Mouse (Mus musculus): Measurements from ENCODE around the gene Sik1. TPM values are rescaled to one million over a fixed set of nuclear protein-coding genes. Genes with fewer than 3 reads are reported as not detected.

Gene Sik1
- polyA plus RNA-seq, 1 experiment from 2014 or later = 18.6 TPM

GRCm38 (mm10) chr17:31852782-31853447, 2.7 kb downstream of the Sik1 start:
- 70% methylated on average over 12 of the region's 12 CpGs for WGBS

GRCm38 (mm10) chr17:31851816-31852476, 3.7 kb downstream of the Sik1 start:
- WGBS = 88% methylated on average over 6 of the region's 6 CpGs
- Histone ChIP-seq H3K9me3 (ENCODE audit: control insufficient read depth, low read length) (no peaks in the 10 kb centered on the region), H3K27ac (ENCODE audit: low read depth, low read length) (no peak overlapping the region), H3K27me3 (ENCODE audit: control insufficient read depth, insufficient read depth, low read length) (no peaks in the 10 kb centered on the region), H3K36me3 (ENCODE audit: control insufficient read depth, insufficient read depth, low read length) (peaks cover 41% of the 10 kb centered on the region), H3K4me2 (ENCODE audit: low read depth, low read length) (no peak overlapping the region), H3K9ac (replicated peaks; ENCODE audit: low read depth, low read length) (no peak overlapping the region), H3K4me3 (ENCODE audit: low read depth, low read length) (no peak overlapping the region), H3K4me1 (ENCODE audit: control insufficient read depth, insufficient read depth, low read length) (peaks cover 18% of the 10 kb centered on the region; the same call in 1 of the 2 replicates)
- no peak for ATAC-seq (ENCODE audit: low read depth)

More at GRCm38 (mm10) chr17:31852782-31853447, 2.7 kb downstream of the Sik1 start:
- peaks cover 18% of the 10 kb centered on the region; the same call in 1 of the 2 replicates for H3K4me1 ChIP-seq (ENCODE audit: control insufficient read depth, insufficient read depth, low read length)
- H3K27ac ChIP-seq (ENCODE audit: low read depth, low read length) = no peak overlapping the region
- peaks cover 31% of the 10 kb centered on the region for H3K36me3 ChIP-seq (ENCODE audit: control insufficient read depth, insufficient read depth, low read length)
- no peak overlapping the region for H3K9ac ChIP-seq (replicated peaks; ENCODE audit: low read depth, low read length)
- no peaks in the 10 kb centered on the region for H3K9me3 ChIP-seq (ENCODE audit: control insufficient read depth, low read length)
- peak overlapping the region; percentile 61 for H3K4me2 ChIP-seq (ENCODE audit: low read depth, low read length)
- peak overlapping the region; percentile 70; the same call in 1 of the 2 replicates for H3K4me3 ChIP-seq (ENCODE audit: low read depth, low read length)
- ATAC-seq (ENCODE audit: low read depth) = no peak
- H3K27me3 ChIP-seq (ENCODE audit: control insufficient read depth, insufficient read depth, low read length) = no peaks in the 10 kb centered on the region

- Histone ChIP-seq H3K9me3 (ENCODE audit: control insufficient read depth, low read length) (no peaks in the 10 kb centered on the region), H3K27me3 (ENCODE audit: control insufficient read depth, insufficient read depth, low read length) (no peaks in the 10 kb centered on the region), H3K27ac (ENCODE audit: low read depth, low read length) (no peak overlapping the region), H3K4me2 (ENCODE audit: low read depth, low read length) (no peak overlapping the region), H3K36me3 (ENCODE audit: control insufficient read depth, insufficient read depth, low read length) (peaks cover 51% of the 10 kb centered on the region), H3K9ac (replicated peaks; ENCODE audit: low read depth, low read length) (no peak overlapping the region), H3K4me1 (ENCODE audit: control insufficient read depth, insufficient read depth, low read length) (peaks cover 15% of the 10 kb centered on the region; the same call in 1 of the 2 replicates), H3K4me3 (ENCODE audit: low read depth, low read length) (no peak overlapping the region)
- no peak for ATAC-seq (ENCODE audit: low read depth)
- 94% methylated on average over 17 of the region's 17 CpGs for WGBS
Observed at GRCm38 (mm10) chr17:31850457-31850980, 5.1 kb downstream of the Sik1 start.

- Histone ChIP-seq H3K9me3 (ENCODE audit: control insufficient read depth, low read length) (no peaks in the 10 kb centered on the region), H3K36me3 (ENCODE audit: control insufficient read depth, insufficient read depth, low read length) (peaks cover 62% of the 10 kb centered on the region), H3K4me2 (ENCODE audit: low read depth, low read length) (no peak overlapping the region), H3K27ac (ENCODE audit: low read depth, low read length) (no peak overlapping the region), H3K27me3 (ENCODE audit: control insufficient read depth, insufficient read depth, low read length) (no peaks in the 10 kb centered on the region), H3K4me3 (ENCODE audit: low read depth, low read length) (no peak overlapping the region), H3K4me1 (ENCODE audit: control insufficient read depth, insufficient read depth, low read length) (no peaks in the 10 kb centered on the region), H3K9ac (replicated peaks; ENCODE audit: low read depth, low read length) (no peak overlapping the region)
- ATAC-seq (ENCODE audit: low read depth) = no peak
- 93% methylated on average over 13 of the region's 13 CpGs for WGBS
Observed at GRCm38 (mm10) chr17:31846970-31847369, 8.6 kb downstream of the Sik1 start.

GRCm38 (mm10) chr17:31846352-31846751, 9.3 kb downstream of the Sik1 start:
- ATAC-seq (ENCODE audit: low read depth) = no peak
- WGBS = 61% methylated on average over 8 of the region's 9 CpGs
- Histone ChIP-seq H3K9ac (replicated peaks; ENCODE audit: low read depth, low read length) (no peak overlapping the region), H3K27ac (ENCODE audit: low read depth, low read length) (no peak overlapping the region), H3K36me3 (ENCODE audit: control insufficient read depth, insufficient read depth, low read length) (peaks cover 62% of the 10 kb centered on the region), H3K4me1 (ENCODE audit: control insufficient read depth, insufficient read depth, low read length) (no peaks in the 10 kb centered on the region), H3K9me3 (ENCODE audit: control insufficient read depth, low read length) (no peaks in the 10 kb centered on the region), H3K4me2 (ENCODE audit: low read depth, low read length) (no peak overlapping the region), H3K27me3 (ENCODE audit: control insufficient read depth, insufficient read depth, low read length) (no peaks in the 10 kb centered on the region), H3K4me3 (ENCODE audit: low read depth, low read length) (no peak overlapping the region)

- Histone ChIP-seq H3K9ac (replicated peaks; ENCODE audit: low read depth, low read length) (no peak overlapping the region), H3K27me3 (ENCODE audit: control insufficient read depth, insufficient read depth, low read length) (no peaks in the 10 kb centered on the region), H3K27ac (ENCODE audit: low read depth, low read length) (no peak overlapping the region), H3K4me1 (ENCODE audit: control insufficient read depth, insufficient read depth, low read length) (no peaks in the 10 kb centered on the region), H3K9me3 (ENCODE audit: control insufficient read depth, low read length) (no peaks in the 10 kb centered on the region), H3K36me3 (ENCODE audit: control insufficient read depth, insufficient read depth, low read length) (peaks cover 40% of the 10 kb centered on the region), H3K4me3 (ENCODE audit: low read depth, low read length) (no peak overlapping the region), H3K4me2 (ENCODE audit: low read depth, low read length) (no peak overlapping the region)
- 86% methylated on average over 1 of the region's 1 CpGs for WGBS
- ATAC-seq (ENCODE audit: low read depth) = no peak
Observed at GRCm38 (mm10) chr17:31843891-31844290, 11.7 kb downstream of the Sik1 start.

- WGBS = 92% methylated on average over 12 of the region's 12 CpGs
- no peaks in the 10 kb centered on the region for H3K4me1 ChIP-seq (ENCODE audit: control insufficient read depth, insufficient read depth, low read length)
- H3K9me3 ChIP-seq (ENCODE audit: control insufficient read depth, low read length) = no peaks in the 10 kb centered on the region
- ATAC-seq (ENCODE audit: low read depth) = no peak
- no peak overlapping the region for H3K27ac ChIP-seq (ENCODE audit: low read depth, low read length)
- H3K27me3 ChIP-seq (ENCODE audit: control insufficient read depth, insufficient read depth, low read length) = no peaks in the 10 kb centered on the region
- peaks cover 33% of the 10 kb centered on the region for H3K36me3 ChIP-seq (ENCODE audit: control insufficient read depth, insufficient read depth, low read length)
- no peak overlapping the region for H3K4me2 ChIP-seq (ENCODE audit: low read depth, low read length)
- no peak overlapping the region for H3K9ac ChIP-seq (replicated peaks; ENCODE audit: low read depth, low read length)
- H3K4me3 ChIP-seq (ENCODE audit: low read depth, low read length) = no peak overlapping the region
Observed at GRCm38 (mm10) chr17:31842930-31843822, 12.4 kb downstream of the Sik1 start.

GRCm38 (mm10) chr17:31841842-31842611, 13.6 kb downstream of the Sik1 start:
- Histone ChIP-seq H3K9me3 (ENCODE audit: control insufficient read depth, low read length) (no peaks in the 10 kb centered on the region), H3K36me3 (ENCODE audit: control insufficient read depth, insufficient read depth, low read length) (peaks cover 22% of the 10 kb centered on the region), H3K9ac (replicated peaks; ENCODE audit: low read depth, low read length) (no peak overlapping the region), H3K27me3 (ENCODE audit: control insufficient read depth, insufficient read depth, low read length) (no peaks in the 10 kb centered on the region), H3K27ac (ENCODE audit: low read depth, low read length) (no peak overlapping the region), H3K4me1 (ENCODE audit: control insufficient read depth, insufficient read depth, low read length) (no peaks in the 10 kb centered on the region), H3K4me3 (ENCODE audit: low read depth, low read length) (no peak overlapping the region), H3K4me2 (ENCODE audit: low read depth, low read length) (no peak overlapping the region)
- 71% methylated on average over 18 of the region's 18 CpGs for WGBS
- no peak for ATAC-seq (ENCODE audit: low read depth)
